Mouse (Mus musculus) gastrocnemius, postnatal 36 days (tissue): ENCODE results near the gene Rbm47. TPM values are rescaled to one million over a fixed set of nuclear protein-coding genes. Genes with fewer than 3 reads are reported as not detected.
"Not testable (repeated sequence)": the region's sequence is repeated elsewhere in the genome, so short reads cannot be mapped to it uniquely, and the experiment has no call there.

Experiments used
- DNase-seq, 2 experiments: peaks; one replicate each; pipeline ENCODE4 v3.0.0; 2022
- intact Hi-C: fragments of 180-260 bp; cut with DNase I; formaldehyde crosslinking; loops from one replicate; pipeline ENCODE4 v1.15.1; 2025
- microRNA-seq, 2 experiments: library from miRNA; unstranded; fragments of <30 nt; microRNA quantifications; one replicate each; pipeline ENCODE4 v1.2.0; 2021
- total RNA-seq, 2 experiments: library from RNA; stranded (reverse); gene quantifications; 2 replicates each; pipeline ENCODE4 v1.2.3; 2021

The Rbm47 gene
- total RNA-seq, 2 experiments from 2014 or later: 0.47 to 0.71 TPM

DNA sequence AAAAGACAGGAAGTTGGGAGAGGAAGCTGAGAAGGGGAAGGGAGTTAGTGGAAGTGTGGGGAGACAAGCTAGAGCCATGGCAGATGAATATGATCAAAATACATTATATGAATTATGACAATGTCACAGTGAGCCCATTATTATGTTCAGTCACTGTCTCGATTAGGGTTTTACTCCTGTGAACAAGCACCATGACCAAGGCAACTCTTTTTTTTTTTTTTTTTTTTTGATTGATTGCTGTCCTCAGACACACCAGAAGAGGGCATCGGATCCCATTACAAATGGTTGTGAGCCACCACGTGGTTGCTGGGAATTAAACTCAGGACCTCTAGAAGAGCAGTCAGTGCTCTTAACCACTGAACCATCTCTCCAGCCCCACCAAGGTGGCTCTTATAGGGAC lies 185.9 kb downstream of the Rbm47 start:
- DNase-seq, intact Hi-C loops: not testable (repeated sequence)

DNA sequence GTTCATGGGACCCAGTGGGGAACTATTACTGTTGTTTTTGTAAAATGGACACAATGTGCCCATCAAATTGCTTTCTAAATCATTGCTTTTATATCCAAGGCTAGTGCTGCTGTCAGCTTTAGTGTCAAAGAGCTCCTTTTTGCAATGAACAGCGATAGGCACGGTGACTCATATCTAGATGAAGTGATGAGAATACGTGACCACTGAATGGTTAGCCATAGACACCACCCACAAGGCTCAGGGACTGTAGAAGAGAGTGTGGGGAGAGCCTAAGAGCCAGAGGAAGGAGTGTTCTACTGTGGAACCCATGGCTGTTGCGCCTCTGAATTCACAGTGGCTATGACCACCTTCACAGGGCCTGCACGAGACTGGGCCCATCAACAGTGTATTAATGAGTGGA lies 186.5 kb downstream of the Rbm47 start:
- intact Hi-C loops: no loop called here
- no peak for DNase-seq

DNA sequence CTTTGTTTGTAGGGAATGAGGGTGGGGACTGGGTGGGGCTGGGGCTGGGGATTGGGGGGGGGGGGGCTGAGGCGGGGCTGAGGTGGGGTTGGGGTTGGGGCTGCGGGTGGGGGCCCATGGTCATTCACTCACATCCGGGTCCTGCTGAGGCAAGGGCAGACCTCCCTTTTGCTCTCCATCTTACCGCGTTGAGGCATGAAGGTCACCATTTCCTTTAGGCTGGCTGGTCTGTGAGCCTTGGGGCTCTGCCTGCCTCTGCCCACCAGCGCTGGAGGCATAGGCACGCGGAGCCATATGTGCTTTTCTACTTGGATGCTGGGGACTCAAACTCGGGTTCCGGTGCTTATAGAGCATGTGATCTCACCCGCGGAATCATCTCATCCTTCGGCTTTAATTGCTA lies 197.2 kb downstream of the Rbm47 start:
- no peak for DNase-seq
- intact Hi-C loops: no loop called here

DNA sequence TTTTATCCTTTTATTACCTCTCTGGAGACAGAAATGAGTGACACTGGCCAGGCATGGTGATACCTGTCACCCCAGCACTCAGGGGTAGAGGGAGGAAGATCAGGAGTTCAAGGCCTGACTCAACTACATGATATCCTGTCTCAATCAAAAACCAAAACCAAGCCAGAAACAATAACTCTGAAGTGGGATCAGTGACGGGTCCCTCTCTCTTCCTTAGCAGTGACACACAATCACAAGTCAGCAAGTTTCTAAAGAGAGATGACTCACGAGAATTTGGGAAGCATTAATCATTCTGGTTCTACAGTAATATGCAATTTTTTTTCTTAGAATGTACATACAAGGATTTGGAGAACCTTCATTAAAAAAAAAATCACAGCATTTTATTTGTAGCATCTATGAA lies 199.7 kb downstream of the Rbm47 start:
- no peak for DNase-seq
- intact Hi-C loops: no loop called here

DNA sequence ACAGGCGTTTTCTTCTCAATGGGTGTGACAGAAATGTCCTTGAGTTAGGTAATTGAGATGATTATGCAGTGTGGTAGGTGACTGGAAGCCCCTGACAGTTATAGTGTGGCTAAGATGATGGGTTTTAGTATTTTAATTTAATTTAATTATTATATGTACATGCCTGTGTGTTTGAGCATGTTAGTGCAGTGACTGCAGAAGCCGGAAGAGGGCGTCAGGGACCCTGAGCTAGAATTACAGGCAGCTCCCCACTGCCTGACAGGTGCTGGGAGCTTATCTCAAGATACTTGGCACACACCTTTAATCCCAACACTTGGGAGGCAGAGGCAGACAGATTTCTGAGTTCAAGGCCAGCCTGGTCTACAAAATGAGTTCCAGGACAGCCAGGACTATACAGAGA lies 204.9 kb downstream of the Rbm47 start:
- intact Hi-C loops: no loop called here
- no peak for DNase-seq

DNA sequence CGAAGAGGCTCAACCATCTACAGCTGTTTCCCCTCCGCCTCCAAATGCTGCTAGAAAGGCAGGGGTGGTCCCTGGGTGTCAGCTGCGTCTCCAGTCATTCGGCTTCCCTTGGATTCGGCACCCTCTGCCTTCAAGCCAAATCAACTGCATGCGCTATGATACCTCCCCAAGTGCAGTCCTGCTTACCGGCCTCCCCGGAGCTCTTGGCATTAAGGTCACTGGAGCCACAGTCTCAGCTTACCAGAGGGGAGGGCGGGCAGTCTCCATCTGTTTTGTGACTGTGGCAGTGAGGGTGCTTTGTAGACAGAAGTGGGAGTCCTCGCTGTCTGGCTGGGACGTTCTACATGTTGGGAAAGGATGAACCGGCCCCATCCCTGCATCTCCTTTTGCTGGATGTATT lies 205.8 kb downstream of the Rbm47 start:
- intact Hi-C loops: no loop called here
- no peak for DNase-seq

Small RNA genes lying within 50 kb of the gene (microRNA-seq; reads per million reads assigned to microRNA genes)
- gene Gm25952: 0 reads per million in 2 experiments

Other genes with a start within 250 kb of the Rbm47 start
- 10 to 100 TPM; 12.6 to 19.5 TPM for gene Chrna9, start 238.2 kb downstream of the Rbm47 start, total RNA-seq
- gene 9130230L23Rik, start 168.8 kb downstream of the Rbm47 start, total RNA-seq: not detected
- gene Nsun7, start 86.8 kb upstream of the Rbm47 start, total RNA-seq: not detected